9 mouse cellular contexts compared by ENCODE assay signal in genomic region chr3:152308485-152309249, GRCm38 (mm10). TPM values are rescaled to one million over a fixed set of nuclear protein-coding genes. Genes with fewer than 3 reads are reported as not detected.
A peak's percentile ranks its signal among the peaks of the same experiment; 100 is the strongest.
DNase-seq lines count a peak whose midpoint lies in the region; ATAC-seq and TF ChIP-seq lines count a peak whose summit lies in the region.
"Had no signal": no experiment of that assay in that cellular context is flagged by ENCODE, and none has a peak within 500 bp of the region (broad histone marks: within the 10 kb centered on the region; RNA-seq: fewer than 3 reads in every experiment).

No protein-coding gene starts in this region.

- H3K27ac ChIP-seq in liver, embryonic 12.5 days: peak overlapping the region; percentile 27
- no peak overlapping the region for H3K27ac ChIP-seq in hindbrain, embryonic 16.5 days (ENCODE audit: low read depth, low read length)
- no peak overlapping the region for H3K27ac ChIP-seq in midbrain, embryonic 10.5 days (replicated peaks)
- no peak overlapping the region for H3K27ac ChIP-seq in left cerebral cortex, adult 2 months

- no peaks in the 10 kb centered on the region for H3K27me3 ChIP-seq in liver, embryonic 12.5 days (replicated peaks)
- H3K27me3 ChIP-seq in hindbrain, embryonic 16.5 days (replicated peaks; ENCODE audit: control insufficient read depth, insufficient read depth, low read length): no peaks in the 10 kb centered on the region
- no peaks in the 10 kb centered on the region for H3K27me3 ChIP-seq in midbrain, embryonic 10.5 days (ENCODE audit: low read depth, poor library complexity, severe bottlenecking)

- 0 out of 2 replicates have a peak overlapping the region, but pooled peaks have one; percentile 4 for H3K9ac ChIP-seq in liver, embryonic 12.5 days
- H3K9ac ChIP-seq in hindbrain, embryonic 16.5 days (ENCODE audit: low read depth, low read length): no peak overlapping the region

- 42% methylated on average over 10 of the region's 10 CpGs for WGBS in liver, embryonic 12.5 days (ENCODE audit: insufficient replicate concordance)
- WGBS in hindbrain, embryonic 16.5 days: 75% methylated on average over 10 of the region's 10 CpGs
- WGBS in midbrain, embryonic 10.5 days: 75% methylated on average over 10 of the region's 10 CpGs

- no peak for TF ChIP-seq CTCF in left cerebral cortex, adult 2 months (IDR thresholded peaks at IDR 0.05)

- peaks cover 36% of the 10 kb centered on the region for H3K36me3 ChIP-seq in liver, embryonic 12.5 days
- peaks cover 10% of the 10 kb centered on the region for H3K36me3 ChIP-seq in hindbrain, embryonic 16.5 days (ENCODE audit: control insufficient read depth, insufficient read depth, low read length)
- peaks cover 45% of the 10 kb centered on the region for H3K36me3 ChIP-seq in midbrain, embryonic 10.5 days

- intact Hi-C loops in left cerebral cortex, adult 2 months (cut with DNase I): no loop called here

- H3K4me1 ChIP-seq in liver, embryonic 12.5 days: peaks cover 19% of the 10 kb centered on the region
- H3K4me1 ChIP-seq in hindbrain, embryonic 16.5 days (ENCODE audit: control insufficient read depth, insufficient read depth, low read depth, low read length): no peaks in the 10 kb centered on the region
- H3K4me1 ChIP-seq in midbrain, embryonic 10.5 days: no peaks in the 10 kb centered on the region

- no peak overlapping the region for H3K4me2 ChIP-seq in liver, embryonic 12.5 days
- H3K4me2 ChIP-seq in hindbrain, embryonic 16.5 days (ENCODE audit: low read length): no peak overlapping the region

- ATAC-seq in liver, embryonic 12.5 days: peak; percentile 76
- no peak for ATAC-seq in hindbrain, embryonic 16.5 days

- no peak overlapping the region for H3K4me3 ChIP-seq in liver, embryonic 12.5 days
- no peak overlapping the region for H3K4me3 ChIP-seq in hindbrain, embryonic 16.5 days (ENCODE audit: low read length)
- no peak overlapping the region for H3K4me3 ChIP-seq in midbrain, embryonic 10.5 days
- H3K4me3 ChIP-seq in left cerebral cortex, adult 2 months: no peak overlapping the region

- DNase-seq in ovary, adult 18-20 months (ENCODE audit: low spot score): peak; percentile 45
- DNase-seq in ovary, postnatal 10 days (ENCODE audit: low spot score): no peak
- DNase-seq in heart, adult 8-10 months (ENCODE audit: low spot score): peak; percentile 47
- peak; percentile 24 for DNase-seq in urinary bladder, postnatal 25 days (ENCODE audit: low spot score)
- no peak for DNase-seq in midbrain, embryonic 10.5 days (ENCODE audit: low spot score)
- DNase-seq in left cerebral cortex, adult 2 months (ENCODE audit: extremely low spot score in 1 of 2, low spot score in 2 of 2): no peak
- DNase-seq: thymus, adult 18-20 months had no signal

- no peaks in the 10 kb centered on the region for H3K9me3 ChIP-seq in liver, embryonic 12.5 days (replicated peaks)
- H3K9me3 ChIP-seq in hindbrain, embryonic 16.5 days (ENCODE audit: control insufficient read depth, low read length): no peaks in the 10 kb centered on the region
- H3K9me3 ChIP-seq in midbrain, embryonic 10.5 days (replicated peaks): no peaks in the 10 kb centered on the region

RNA-seq across cellular contexts. Expression of gene Miga1, which starts 31.5 kb away (rescaled TPM):
- total RNA-seq in heart, adult 8-10 months (2022): 10 to 100 TPM; 10.4 to 15.8 (median 10.9) TPM
- 7.1 and 9.1 TPM in 2 replicates for polyA plus RNA-seq in liver, embryonic 12.5 days (2016; fragmentation: Nextera tagmentation; extraction: Ambion mirVana)
- 17.7 and 19.0 TPM in 2 replicates for polyA plus RNA-seq in hindbrain, embryonic 16.5 days (2015; fragmentation: Nextera tagmentation; extraction: Ambion mirVana)
- polyA plus RNA-seq in midbrain, embryonic 10.5 days (2016; fragmentation: Nextera tagmentation; extraction: Ambion mirVana): 17.1 and 18.2 TPM in 2 replicates
- total RNA-seq in left cerebral cortex, adult 2 months (2021): 10 to 100 TPM; 76.2 to 78.3 TPM

RNA-seq across cellular contexts. Expression of gene Usp33, which starts 37.6 kb away (rescaled TPM):
- 10 to 100 TPM; 24.5 to 25.5 (median 24.6) TPM for total RNA-seq in heart, adult 8-10 months (2022)
- polyA plus RNA-seq in liver, embryonic 12.5 days (2016; fragmentation: Nextera tagmentation; extraction: Ambion mirVana): 30.1 and 30.9 TPM in 2 replicates
- 82.4 and 91.2 TPM in 2 replicates for polyA plus RNA-seq in hindbrain, embryonic 16.5 days (2015; fragmentation: Nextera tagmentation; extraction: Ambion mirVana)
- 47.2 and 58.8 TPM in 2 replicates for polyA plus RNA-seq in midbrain, embryonic 10.5 days (2016; fragmentation: Nextera tagmentation; extraction: Ambion mirVana)
- 100 to 1,000 TPM; 129 to 136 TPM for total RNA-seq in left cerebral cortex, adult 2 months (2021)

RNA-seq across cellular contexts. Expression of gene Nexn, which starts 42.5 kb away (rescaled TPM):
- 100 to 1,000 TPM; 264 to 407 (median 333) TPM for total RNA-seq in heart, adult 8-10 months (2022)
- polyA plus RNA-seq in liver, embryonic 12.5 days (2016; fragmentation: Nextera tagmentation; extraction: Ambion mirVana): 2.2 and 2.5 TPM in 2 replicates
- 1.7 and 2.4 TPM in 2 replicates for polyA plus RNA-seq in hindbrain, embryonic 16.5 days (2015; fragmentation: Nextera tagmentation; extraction: Ambion mirVana)
- polyA plus RNA-seq in midbrain, embryonic 10.5 days (2016; fragmentation: Nextera tagmentation; extraction: Ambion mirVana): 3.0 and 4.5 TPM in 2 replicates
- 1 to 10 TPM; 1.4 to 5.0 TPM for total RNA-seq in left cerebral cortex, adult 2 months (2021)

Comparison
In these comparisons a context has a peak if more than half of its experiments do, and no peak if none do; other contexts are left out.
1. DNase-seq: peak in ovary, adult 18-20 months (single experiment), heart, adult 8-10 months (single experiment) and urinary bladder, postnatal 25 days (single experiment); none in ovary, postnatal 10 days (single experiment), midbrain, embryonic 10.5 days (single experiment) and left cerebral cortex, adult 2 months (0 of 2).